Mouse (Mus musculus) CH12.LX (cell line): ENCODE results near the gene Fry.

ENCODE experiments used
- CTCF ChIP-seq, 2 experiments: IDR thresholded peaks in 1 of 2; conservative IDR thresholded peaks in 1 of 2; 2 replicates each; pipeline ENCODE4 v1.5.1; 2011 to 2012; ENCODE audit warnings: low read depth in 2 of 2, low read length in 2 of 2, improper control_type of control experiment in 1 of 2, inconsistent platforms in 1 of 2, mild to moderate bottlenecking in 1 of 2, moderate library complexity in 1 of 2
- GABPA ChIP-seq: IDR thresholded peaks from 2 replicates; pipeline ENCODE4 v1.6.1; 2012; ENCODE audit warnings: low read depth, low read length, improper control_type of control experiment, inconsistent platforms; ENCODE audit not compliant: insufficient replicate concordance
- POLR2A ChIP-seq: IDR thresholded peaks from 2 replicates; pipeline ENCODE4 v1.6.1; 2011; ENCODE audit warnings: low read depth, mild to moderate bottlenecking, improper control_type of control experiment, low read length
- USF1 ChIP-seq: IDR thresholded peaks from 2 replicates; pipeline ENCODE4 v1.6.1; 2014; ENCODE audit warnings: low read depth, mild to moderate bottlenecking, inconsistent platforms, low read length, improper control_type of control experiment
- ZKSCAN1 ChIP-seq: IDR thresholded peaks from 2 replicates; pipeline ENCODE4 v1.6.1; 2012; ENCODE audit warnings: low read depth, inconsistent platforms, low read length, improper control_type of control experiment, borderline replicate concordance

DNA sequence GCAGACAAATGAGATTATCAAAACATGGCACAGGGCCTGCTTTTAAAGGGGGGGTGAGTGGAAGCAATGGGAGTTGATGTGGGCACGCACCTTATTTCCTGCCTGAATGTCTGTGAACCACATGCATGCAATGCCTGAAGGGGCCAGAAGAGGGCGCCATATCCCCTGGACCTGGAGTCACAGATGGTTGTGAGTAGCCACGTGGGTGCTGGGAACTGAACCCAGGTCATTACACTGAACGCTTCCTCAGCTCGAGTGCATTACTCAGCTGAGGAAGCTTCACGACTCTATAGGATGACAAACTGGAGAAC, 1.6 kb upstream of the Fry start:
- TF ChIP-seq USF1 (no peak), CTCF (conservative IDR thresholded peaks at IDR 0.05 in 1 of 2, IDR thresholded peaks at IDR 0.05 in 1 of 2; ENCODE audit: low read depth in 2 of 2, low read length in 2 of 2) (no peak), POLR2A (no peak), GABPA (no peak), ZKSCAN1 (no peak)
